Mouse (Mus musculus): ENCODE measurements around the gene 4930556J24Rik. TPM values are rescaled to one million over a fixed set of nuclear protein-coding genes. Genes with fewer than 3 reads are reported as not detected.

4930556J24Rik gene
- polyA plus RNA-seq, 1 experiment from 2014 or later: 0.13 TPM

DNA sequence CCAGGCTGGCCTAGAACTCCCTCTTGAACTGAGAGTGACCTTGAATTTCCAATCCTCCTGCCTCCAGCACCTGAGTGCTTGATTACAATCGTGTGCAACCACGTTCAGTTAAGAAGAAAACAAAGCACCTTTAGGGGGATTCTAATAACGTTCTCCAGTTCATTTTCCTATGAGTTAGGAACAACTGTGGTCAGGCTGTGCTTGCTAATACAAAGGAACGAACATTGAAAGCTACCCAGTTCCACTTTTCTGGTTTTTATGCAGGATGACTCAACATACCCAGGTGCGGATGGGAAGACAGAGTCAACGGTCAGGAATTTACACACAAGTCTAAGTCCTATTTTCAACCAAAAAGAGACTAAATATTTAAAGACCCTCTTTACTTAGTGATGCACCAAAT lies 82.6 kb downstream of the 4930556J24Rik start:
- 80% methylated on average over 6 of the region's 6 CpGs for WGBS
- 0 out of 2 replicates have a peak, but pooled peaks cover 2% of the 10 kb centered on the region for H3K9me3 ChIP-seq
- DNase-seq (ENCODE audit: low spot score): no peak
- peaks cover 10% of the 10 kb centered on the region for H3K4me1 ChIP-seq (replicated peaks)
- peaks cover 28% of the 10 kb centered on the region for H3K36me3 ChIP-seq
- H3K4me3 ChIP-seq: peak overlapping the region; percentile 65
- no peaks in the 10 kb centered on the region for H3K27me3 ChIP-seq (ENCODE audit: insufficient read depth, poor library complexity, severe bottlenecking)
- peak overlapping the region; percentile 93 for H3K27ac ChIP-seq

Other genes with a start within 250 kb of the 4930556J24Rik start
- gene Osbp2, start 112.9 kb downstream of the 4930556J24Rik start, polyA plus RNA-seq (2016; fragmentation: Nextera tagmentation; extraction: Ambion mirVana): 1.0 and 2.5 TPM in 2 replicates
- gene 4921536K21Rik, start 81.7 kb downstream of the 4930556J24Rik start, polyA plus RNA-seq (2016; fragmentation: Nextera tagmentation; extraction: Ambion mirVana): 1.2 and 1.8 TPM in 2 replicates
- gene Dusp18, start 81.5 kb downstream of the 4930556J24Rik start, polyA plus RNA-seq (2016; fragmentation: Nextera tagmentation; extraction: Ambion mirVana): 19.9 and 23.4 TPM in 2 replicates
- gene Slc35e4, start 62.1 kb downstream of the 4930556J24Rik start, polyA plus RNA-seq (2016; fragmentation: Nextera tagmentation; extraction: Ambion mirVana): 5.4 and 6.8 TPM in 2 replicates
- gene Tcn2, start 44.6 kb downstream of the 4930556J24Rik start, polyA plus RNA-seq (2016; fragmentation: Nextera tagmentation; extraction: Ambion mirVana): 31.6 and 34.7 TPM in 2 replicates
- 81.8 and 98.2 TPM in 2 replicates for gene Pes1, start 12.8 kb downstream of the 4930556J24Rik start, polyA plus RNA-seq (2016; fragmentation: Nextera tagmentation; extraction: Ambion mirVana)
- gene Gal3st1, start 6.9 kb upstream of the 4930556J24Rik start, polyA plus RNA-seq (2016; fragmentation: Nextera tagmentation; extraction: Ambion mirVana): 1.1 and 1.3 TPM in 2 replicates
- not detected in 2 replicates for gene Sec14l4, start 54.7 kb upstream of the 4930556J24Rik start, polyA plus RNA-seq (2016; fragmentation: Nextera tagmentation; extraction: Ambion mirVana)
- not detected in 2 replicates for gene Sec14l3, start 88.1 kb upstream of the 4930556J24Rik start, polyA plus RNA-seq (2016; fragmentation: Nextera tagmentation; extraction: Ambion mirVana)
- gene Mtfp1, start 118.7 kb upstream of the 4930556J24Rik start, polyA plus RNA-seq (2016; fragmentation: Nextera tagmentation; extraction: Ambion mirVana): 8.7 and 9.9 TPM in 2 replicates
- gene Sec14l2, start 146.6 kb upstream of the 4930556J24Rik start, polyA plus RNA-seq (2016; fragmentation: Nextera tagmentation; extraction: Ambion mirVana): 2.6 and 3.0 TPM in 2 replicates
- gene Rnf215, start 158.4 kb upstream of the 4930556J24Rik start, polyA plus RNA-seq (2016; fragmentation: Nextera tagmentation; extraction: Ambion mirVana): 22.0 and 25.8 TPM in 2 replicates
- gene Ccdc157, start 183.5 kb upstream of the 4930556J24Rik start, polyA plus RNA-seq (2016; fragmentation: Nextera tagmentation; extraction: Ambion mirVana): 7.8 and 8.5 TPM in 2 replicates
- 92.1 and 95.3 TPM in 2 replicates for gene Sf3a1, start 183.6 kb upstream of the 4930556J24Rik start, polyA plus RNA-seq (2016; fragmentation: Nextera tagmentation; extraction: Ambion mirVana)
- gene Tbc1d10a, start 210.0 kb upstream of the 4930556J24Rik start, polyA plus RNA-seq (2016; fragmentation: Nextera tagmentation; extraction: Ambion mirVana): 29.4 and 32.3 TPM in 2 replicates
- gene Castor1, start 241.4 kb upstream of the 4930556J24Rik start, polyA plus RNA-seq (2016; fragmentation: Nextera tagmentation; extraction: Ambion mirVana): 2.7 and 3.6 TPM in 2 replicates